Comparison of ENCODE assay signal across 17 mouse cellular contexts in genomic region chr19:60251197-60251596, GRCm38 (mm10). TPM values are rescaled to one million over a fixed set of nuclear protein-coding genes. Genes with fewer than 3 reads are reported as not detected.
A peak's percentile ranks its signal among the peaks of the same experiment; 100 is the strongest.
DNase-seq lines count a peak whose midpoint lies in the region; ATAC-seq and TF ChIP-seq lines count a peak whose summit lies in the region.
"Had no signal": no experiment of that assay in that cellular context is flagged by ENCODE, and none has a peak within 500 bp of the region (broad histone marks: within the 10 kb centered on the region; RNA-seq: fewer than 3 reads in every experiment).

No protein-coding gene starts in this region.

- no peak overlapping the region for H3K27ac ChIP-seq in hindbrain, postnatal 0 days
- no peak overlapping the region for H3K27ac ChIP-seq in hindbrain, embryonic 14.5 days
- H3K27ac ChIP-seq: embryonic facial prominence, embryonic 12.5 days; hindbrain, embryonic 15.5 days; midbrain, embryonic 10.5 days; stomach, embryonic 15.5 days had no signal

- H3K9me3 ChIP-seq in hindbrain, postnatal 0 days (ENCODE audit: low read length), result no peaks in the 10 kb centered on the region
- H3K9me3 ChIP-seq in hindbrain, embryonic 14.5 days (ENCODE audit: control insufficient read depth, low read length), result no peaks in the 10 kb centered on the region
- H3K9me3 ChIP-seq: embryonic facial prominence, embryonic 12.5 days; hindbrain, embryonic 15.5 days; midbrain, embryonic 10.5 days; stomach, embryonic 15.5 days had no signal

- no peak overlapping the region for H3K4me3 ChIP-seq in hindbrain, postnatal 0 days (ENCODE audit: low read length)
- H3K4me3 ChIP-seq in hindbrain, embryonic 14.5 days (replicated peaks; ENCODE audit: low read length), result no peak overlapping the region
- H3K4me3 ChIP-seq: embryonic facial prominence, embryonic 12.5 days; hindbrain, embryonic 15.5 days; midbrain, embryonic 10.5 days; myocyte; stomach, embryonic 15.5 days had no signal

- 39% methylated on average over 9 of the region's 9 CpGs for WGBS in hindbrain, postnatal 0 days
- WGBS in hindbrain, embryonic 14.5 days, result 52% methylated on average over 9 of the region's 9 CpGs

- H3K9ac ChIP-seq in hindbrain, postnatal 0 days (replicated peaks; ENCODE audit: low read length), result no peak overlapping the region
- no peak overlapping the region for H3K9ac ChIP-seq in hindbrain, embryonic 14.5 days
- H3K9ac ChIP-seq: embryonic facial prominence, embryonic 12.5 days; hindbrain, embryonic 15.5 days; stomach, embryonic 15.5 days had no signal

- TF ChIP-seq POLR2A in brain, embryonic 14.5 days (IDR thresholded peaks at IDR 0.05; ENCODE audit: borderline replicate concordance, extremely low read depth, insufficient read depth, insufficient read length, poor library complexity, severe bottlenecking), result no peak

- 0 out of 2 replicates have a peak overlapping the region, but pooled peaks have one; percentile 5 for H3K4me2 ChIP-seq in hindbrain, postnatal 0 days (ENCODE audit: low read depth, low read length)
- H3K4me2 ChIP-seq in hindbrain, embryonic 14.5 days (replicated peaks), result no peak overlapping the region
- H3K4me2 ChIP-seq: embryonic facial prominence, embryonic 12.5 days; hindbrain, embryonic 15.5 days; stomach, embryonic 15.5 days had no signal

- peak; percentile 13 for DNase-seq in hindbrain, postnatal 0 days (ENCODE audit: low spot score)
- no peak for DNase-seq in hindbrain, embryonic 14.5 days (ENCODE audit: low spot score)
- DNase-seq in MN1 (ENCODE audit: low spot score), result peak; percentile 18
- peak; percentile 62 for DNase-seq in brain, embryonic 14.5 days (ENCODE audit: low read depth)
- peak; percentile 48 for DNase-seq in lung, postnatal 14 days
- DNase-seq in thymus, postnatal 10 days (ENCODE audit: low spot score in 2 of 2), result no peak
- no peak for DNase-seq in layer of hippocampus, adult 9-10 months (ENCODE audit: low spot score)
- DNase-seq: gastrocnemius, postnatal 36 days; kidney, adult 11 months; kidney, postnatal 10 days; spleen, adult 18-20 months; thymus, postnatal 36 days had no signal

- no peaks in the 10 kb centered on the region for H3K36me3 ChIP-seq in hindbrain, postnatal 0 days (ENCODE audit: insufficient read depth, low read length)
- no peaks in the 10 kb centered on the region for H3K36me3 ChIP-seq in hindbrain, embryonic 14.5 days (replicated peaks; ENCODE audit: control insufficient read depth, insufficient read depth)
- H3K36me3 ChIP-seq: embryonic facial prominence, embryonic 12.5 days; hindbrain, embryonic 15.5 days; midbrain, embryonic 10.5 days; stomach, embryonic 15.5 days had no signal

- no peaks in the 10 kb centered on the region for H3K4me1 ChIP-seq in hindbrain, postnatal 0 days (ENCODE audit: insufficient read depth, low read length)
- no peaks in the 10 kb centered on the region for H3K4me1 ChIP-seq in hindbrain, embryonic 14.5 days (replicated peaks; ENCODE audit: control insufficient read depth, insufficient read depth, low read length)
- H3K4me1 ChIP-seq: embryonic facial prominence, embryonic 12.5 days; hindbrain, embryonic 15.5 days; midbrain, embryonic 10.5 days had no signal

- TF ChIP-seq CTCF in hindbrain, postnatal 0 days (IDR thresholded peaks at IDR 0.05; ENCODE audit: low read depth), result no peak
- TF ChIP-seq CTCF in brain, embryonic 14.5 days (IDR thresholded peaks at IDR 0.05; ENCODE audit: borderline replicate concordance, extremely low read depth, insufficient read depth, insufficient read length), result no peak

- ATAC-seq in hindbrain, postnatal 0 days, result no peak
- ATAC-seq in hindbrain, embryonic 14.5 days (ENCODE audit: low FRiP score), result no peak

- no peaks in the 10 kb centered on the region for H3K27me3 ChIP-seq in hindbrain, postnatal 0 days (ENCODE audit: insufficient read depth, low read length)
- no peaks in the 10 kb centered on the region for H3K27me3 ChIP-seq in hindbrain, embryonic 14.5 days (ENCODE audit: control insufficient read depth, insufficient read depth, low read length)
- H3K27me3 ChIP-seq: embryonic facial prominence, embryonic 12.5 days; hindbrain, embryonic 15.5 days; stomach, embryonic 15.5 days had no signal

RNA-seq across cellular contexts. Expression of gene Fam204a, which starts 24.7 kb away (rescaled TPM):
- total RNA-seq in hindbrain, postnatal 0 days (2014; rRNA removed), result 22.4 and 26.7 TPM in 2 replicates
- 70.8 and 79.0 TPM in 2 replicates for polyA plus RNA-seq in hindbrain, postnatal 0 days (2015; fragmentation: Nextera tagmentation; extraction: Ambion mirVana)
- polyA plus RNA-seq in hindbrain, embryonic 14.5 days (2014; fragmentation: Nextera tagmentation; extraction: Ambion mirVana), result 60.9 and 67.1 TPM in 2 replicates
- 24.6 and 31.6 TPM in 2 replicates for polyA plus RNA-seq in brain, embryonic 14.5 days (2012; rRNA removed)

Comparison
In these comparisons a context has a peak if more than half of its experiments do, and no peak if none do; other contexts are left out.
1. DNase-seq: peak in hindbrain, postnatal 0 days (single experiment), MN1 (single experiment), brain, embryonic 14.5 days (single experiment) and lung, postnatal 14 days (single experiment); none in hindbrain, embryonic 14.5 days (single experiment), thymus, postnatal 10 days (0 of 2) and layer of hippocampus, adult 9-10 months (single experiment).